Mouse (Mus musculus) embryonic fibroblast, embryonic 13.5 days (primary cell): Measurements from ENCODE around the gene Sod2.

Source experiments
- CTCF ChIP-seq: IDR thresholded peaks from 2 replicates; pipeline ENCODE4 v1.5.1; 2011; ENCODE audit warnings: mild to moderate bottlenecking, control low read depth, low read length, moderate library complexity, borderline replicate concordance; ENCODE audit not compliant: insufficient read depth
- POLR2A ChIP-seq: IDR thresholded peaks from 2 replicates; pipeline ENCODE4 v1.6.1; 2011; ENCODE audit warnings: low read depth, mild to moderate bottlenecking, control low read depth, low read length, moderate library complexity

DNA sequence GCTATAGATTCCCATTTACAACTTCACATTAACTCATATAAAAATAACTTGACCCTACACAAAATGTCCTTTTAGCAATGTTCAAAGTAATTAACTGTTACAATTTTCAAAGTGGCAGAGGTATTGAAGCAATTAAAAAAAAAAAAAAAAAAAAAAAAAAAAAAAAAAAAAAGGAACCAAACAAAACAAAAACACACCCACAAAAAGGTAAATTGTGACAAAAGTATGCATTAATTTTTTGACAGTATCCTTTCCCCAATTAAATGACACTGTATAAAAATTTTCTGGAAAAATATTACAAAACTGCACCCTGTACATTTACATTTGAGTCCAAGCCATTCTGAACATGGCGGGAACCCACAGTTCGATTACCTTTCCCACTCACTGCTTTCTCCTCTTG is 39.5 kb upstream of the Sod2 start:
- TF ChIP-seq CTCF: no peak
- no peak for TF ChIP-seq POLR2A
